Mouse (Mus musculus) kidney, embryonic 14.5 days (tissue): Measurements from ENCODE around the gene Sulf2. TPM values are rescaled to one million over a fixed set of nuclear protein-coding genes. Genes with fewer than 3 reads are reported as not detected.

Experiments
- ATAC-seq: fragments of 200-750 bp; cut with Nextera tagmentation; 2 replicates; pipeline ENCODE4 v1.8.0; 2017; ENCODE audit warnings: moderate number of reproducible peaks, mild to moderate bottlenecking, moderate TSS enrichment, moderate library complexity; ENCODE audit not compliant: low FRiP score, low TSS enrichment
- H3K27ac ChIP-seq: fragments of 300-500 bp; sonication (generic); 2 replicates; pipeline ENCODE4 v1.5.1; 2014; ENCODE audit warnings: low read depth, mild to moderate bottlenecking, low read length, moderate library complexity, mixed read lengths
- H3K27me3 ChIP-seq: fragments of 300-500 bp; sonication (generic); 2 replicates; pipeline ENCODE4 v1.6.1; 2014; ENCODE audit warnings: mild to moderate bottlenecking, low read length; ENCODE audit not compliant: control insufficient read depth, insufficient read depth
- H3K36me3 ChIP-seq: fragments of 300-500 bp; sonication (generic); 2 replicates; pipeline ENCODE4 v1.6.1; 2014; ENCODE audit warnings: low read length, mixed read lengths; ENCODE audit not compliant: control insufficient read depth, insufficient read depth
- H3K4me1 ChIP-seq: fragments of 300-500 bp; sonication (generic); 2 replicates; pipeline ENCODE4 v1.6.1; 2014; ENCODE audit warnings: low read length, mixed read lengths; ENCODE audit not compliant: control insufficient read depth, insufficient read depth
- H3K4me2 ChIP-seq: fragments of 300-500 bp; sonication (generic); replicated peaks from 2 replicates; pipeline ENCODE4 v1.6.1; 2014; ENCODE audit warnings: low read depth, mild to moderate bottlenecking, low read length
- H3K4me3 ChIP-seq: fragments of 300-500 bp; sonication (generic); 2 replicates; pipeline ENCODE4 v1.5.1; 2014; ENCODE audit warnings: mild to moderate bottlenecking, low read length
- H3K9ac ChIP-seq: fragments of 300-500 bp; sonication (generic); 2 replicates; pipeline ENCODE4 v1.6.1; 2014; ENCODE audit warnings: low read depth, mild to moderate bottlenecking, low read length, moderate library complexity
- H3K9me3 ChIP-seq: fragments of 300-500 bp; sonication (generic); 2 replicates; pipeline ENCODE4 v1.6.1; 2016; ENCODE audit warnings: low read length; ENCODE audit not compliant: control insufficient read depth
- WGBS: fragments of 180-500 bp; shearing (Covaris S2); extraction: QIAGEN DNeasy Blood & Tissue Kit; methylation state at CpG from one replicate; pipeline ENCODE4 v1.1.7; 2014; 5-methylcytosine and 5-hydroxymethylcytosine counted together
- polyA plus RNA-seq: library from polyadenylated mRNA; unstranded; fragments of >200 nt; fragmentation: Nextera tagmentation; extraction: Ambion mirVana; gene quantifications from 2 replicates; pipeline ENCODE4 v1.2.1, GENCODE M21; 2014

The Sulf2 gene
- polyA plus RNA-seq, 1 experiment from 2014 or later: 80.4 TPM

DNA sequence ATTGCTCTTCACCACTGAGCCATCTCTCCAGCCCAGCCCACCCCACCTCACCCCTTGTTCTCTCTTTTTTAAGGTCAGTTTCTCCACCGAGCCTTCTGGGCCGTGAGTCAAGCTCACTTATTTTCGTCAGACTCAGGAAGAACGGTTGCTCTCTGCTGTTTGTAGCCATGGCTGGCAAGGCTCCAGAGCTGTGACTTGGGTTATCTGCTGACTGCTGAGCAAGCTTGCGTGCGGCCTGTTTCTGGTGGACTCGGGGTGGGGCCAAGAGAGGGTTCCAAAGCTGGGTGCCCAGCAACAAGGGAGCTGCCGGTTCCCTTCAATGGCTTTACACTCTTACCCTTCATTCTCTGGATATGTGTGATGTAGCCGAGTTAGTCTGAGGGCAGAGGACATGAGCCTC lies 15.0 kb downstream of the Sulf2 start:
- H3K4me3 ChIP-seq: no peak overlapping the region
- H3K9me3 ChIP-seq: no peaks in the 10 kb centered on the region
- H3K9ac ChIP-seq: no peak overlapping the region
- no peak overlapping the region for H3K4me2 ChIP-seq
- no peak overlapping the region for H3K27ac ChIP-seq
- no peak for ATAC-seq
- peaks cover 8% of the 10 kb centered on the region; the same call in 1 of the 2 replicates for H3K36me3 ChIP-seq
- peaks cover 34% of the 10 kb centered on the region for H3K4me1 ChIP-seq
- 81% methylated on average over 9 of the region's 9 CpGs for WGBS
- H3K27me3 ChIP-seq: no peaks in the 10 kb centered on the region

DNA sequence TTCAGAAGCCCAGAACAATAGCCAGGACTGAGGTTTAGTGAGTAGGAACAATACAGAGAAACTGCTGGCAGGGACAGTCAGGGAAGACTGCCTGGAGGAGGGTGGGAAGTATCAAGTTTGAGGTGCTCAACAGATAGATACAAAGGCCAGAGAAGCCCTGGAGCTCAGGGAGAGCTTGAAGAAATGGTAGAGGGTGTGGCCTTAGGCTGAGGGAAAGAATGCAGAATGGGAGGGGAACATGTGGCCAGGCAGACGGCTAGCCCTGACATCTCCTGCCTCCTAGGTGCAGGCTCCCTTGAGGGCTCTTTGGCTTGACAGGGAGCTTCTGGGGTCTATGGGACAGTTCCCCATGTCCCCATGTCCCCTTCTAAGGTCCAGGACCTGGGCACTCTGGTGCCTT lies 17.2 kb downstream of the Sulf2 start:
- H3K27me3 ChIP-seq: no peaks in the 10 kb centered on the region

DNA sequence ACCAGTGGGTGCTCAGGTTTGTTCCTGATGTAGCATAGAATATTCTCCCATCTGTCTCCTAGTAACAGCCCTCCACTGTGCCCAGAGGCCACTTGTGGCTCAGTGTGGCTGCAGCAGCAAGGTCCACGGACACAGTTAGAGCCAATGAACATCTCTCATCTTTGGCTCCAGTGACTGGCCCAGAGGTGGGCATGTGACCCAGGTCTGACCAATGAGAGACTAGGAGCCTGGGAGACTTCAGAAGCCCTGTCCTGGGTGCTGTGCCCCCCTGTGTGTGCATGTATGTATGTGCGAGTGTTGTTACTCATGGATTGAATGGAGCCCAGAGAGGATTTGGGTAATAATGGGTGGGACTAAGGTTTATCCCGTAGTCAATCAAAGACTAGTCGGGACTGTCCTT lies 18.0 kb downstream of the Sulf2 start:
- Histone ChIP-seq H3K4me3 (no peak overlapping the region), H3K9me3 (no peaks in the 10 kb centered on the region), H3K27me3 (no peaks in the 10 kb centered on the region), H3K9ac (no peak overlapping the region), H3K27ac (no peak overlapping the region), H3K4me1 (peaks cover 11% of the 10 kb centered on the region), H3K36me3 (peaks cover 10% of the 10 kb centered on the region; the same call in 1 of the 2 replicates), H3K4me2 (no peak overlapping the region)
- ATAC-seq: no peak
- WGBS: 92% methylated on average over 4 of the region's 4 CpGs

More for the DNA sequence above, 17.2 kb downstream of the Sulf2 start:
- no peaks in the 10 kb centered on the region for H3K9me3 ChIP-seq
- WGBS: 73% methylated on average over 1 of the region's 1 CpGs
- no peak overlapping the region for H3K9ac ChIP-seq
- H3K4me2 ChIP-seq: no peak overlapping the region
- no peak overlapping the region for H3K4me3 ChIP-seq
- peaks cover 19% of the 10 kb centered on the region for H3K4me1 ChIP-seq
- H3K36me3 ChIP-seq: peaks cover 8% of the 10 kb centered on the region; the same call in 1 of the 2 replicates
- no peak overlapping the region for H3K27ac ChIP-seq
- no peak for ATAC-seq

DNA sequence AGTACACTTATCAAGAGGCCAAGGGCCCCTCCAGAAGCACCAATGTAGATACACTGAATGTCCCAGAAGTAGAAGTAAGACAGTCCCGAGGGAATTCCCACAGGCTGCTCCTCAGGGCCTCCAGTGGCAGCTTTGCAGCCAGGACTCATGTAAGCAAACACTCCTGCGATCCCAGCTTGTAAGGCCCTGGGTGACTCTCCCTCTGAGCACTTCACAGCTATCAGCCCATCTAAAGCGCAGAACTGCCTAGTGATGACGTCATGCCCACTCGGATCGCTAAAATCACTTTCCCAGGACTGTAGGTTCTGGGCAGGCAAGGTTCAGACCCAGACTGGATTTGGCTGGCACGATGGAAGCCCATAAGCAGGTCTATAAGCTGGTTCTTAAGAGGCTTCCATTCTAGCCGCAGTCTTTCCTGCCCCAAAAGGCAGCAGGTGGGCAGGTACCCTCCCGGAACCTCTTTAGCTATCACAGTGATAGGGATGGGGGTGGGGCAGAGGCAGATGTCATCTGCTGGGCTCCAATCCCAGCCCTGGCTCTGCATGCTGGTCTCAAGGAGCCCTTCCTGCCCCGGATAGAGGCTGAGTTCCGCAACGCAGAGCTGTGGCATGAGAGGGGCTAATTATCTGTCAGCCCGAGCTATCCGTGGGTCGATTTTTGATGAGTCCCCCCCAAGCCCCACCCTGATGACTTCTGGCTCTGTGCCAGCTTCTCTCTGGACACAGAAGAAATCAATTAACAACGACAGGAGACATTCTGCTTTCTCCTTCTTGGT lies 19.6 kb downstream of the Sulf2 start:
- Histone ChIP-seq H3K4me1 (0 out of 2 replicates have a peak, but pooled peaks cover 8% of the 10 kb centered on the region), H3K4me2 (no peak overlapping the region), H3K9ac (no peak overlapping the region), H3K36me3 (peaks cover 20% of the 10 kb centered on the region), H3K4me3 (no peak overlapping the region), H3K27me3 (no peaks in the 10 kb centered on the region), H3K27ac (no peak overlapping the region), H3K9me3 (no peaks in the 10 kb centered on the region)
- no peak for ATAC-seq
- 53% methylated on average over 16 of the region's 16 CpGs for WGBS

DNA sequence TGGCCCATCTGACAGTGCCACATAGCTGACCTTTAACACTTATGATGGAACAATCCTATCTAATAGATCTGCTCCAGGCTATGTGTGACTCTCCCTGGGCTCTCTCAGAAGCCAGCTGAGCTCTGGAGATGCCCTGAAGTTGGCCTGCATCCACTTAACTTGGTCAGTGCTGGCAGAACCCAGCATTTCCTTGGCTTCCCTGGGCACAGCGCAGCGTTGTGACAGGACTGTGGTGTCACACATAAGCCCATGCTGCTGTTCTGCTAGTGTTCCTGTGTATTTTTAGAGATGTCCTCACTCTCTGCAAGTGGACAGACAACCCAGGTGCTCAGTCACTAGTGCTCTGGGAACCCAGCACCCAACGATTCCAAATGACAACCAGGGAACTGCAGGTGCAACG lies 26.7 kb downstream of the Sulf2 start:
- no peaks in the 10 kb centered on the region for H3K9me3 ChIP-seq
- H3K4me2 ChIP-seq: no peak overlapping the region
- H3K9ac ChIP-seq: no peak overlapping the region
- H3K4me1 ChIP-seq: peaks cover 4% of the 10 kb centered on the region
- WGBS: 98% methylated on average over 4 of the region's 4 CpGs
- H3K27ac ChIP-seq: no peak overlapping the region
- H3K4me3 ChIP-seq: no peak overlapping the region
- no peaks in the 10 kb centered on the region for H3K27me3 ChIP-seq
- H3K36me3 ChIP-seq: peaks cover 20% of the 10 kb centered on the region
- no peak for ATAC-seq

DNA sequence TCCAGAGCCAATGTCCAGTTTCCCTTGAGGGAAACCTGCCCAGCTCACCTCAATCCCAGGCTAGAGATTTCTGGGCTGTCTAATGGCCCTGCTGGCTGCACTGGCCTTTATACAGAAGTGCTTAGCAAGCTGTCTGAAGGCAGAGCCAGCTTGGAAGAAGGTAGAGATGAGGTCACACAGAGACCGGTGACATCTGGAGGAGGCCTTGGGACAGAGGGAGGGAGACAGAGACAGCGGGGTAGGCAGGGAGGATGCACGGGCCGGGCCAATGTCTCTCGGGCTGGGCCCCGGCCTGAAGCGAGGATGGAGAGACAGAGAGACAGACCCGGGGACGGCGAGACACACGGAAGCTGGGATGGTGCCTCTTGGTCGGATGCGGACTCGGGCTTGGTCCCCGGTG lies 27.4 kb downstream of the Sulf2 start:
- no peak for ATAC-seq
- WGBS: 89% methylated on average over 15 of the region's 15 CpGs
- H3K36me3 ChIP-seq: peaks cover 20% of the 10 kb centered on the region

DNA sequence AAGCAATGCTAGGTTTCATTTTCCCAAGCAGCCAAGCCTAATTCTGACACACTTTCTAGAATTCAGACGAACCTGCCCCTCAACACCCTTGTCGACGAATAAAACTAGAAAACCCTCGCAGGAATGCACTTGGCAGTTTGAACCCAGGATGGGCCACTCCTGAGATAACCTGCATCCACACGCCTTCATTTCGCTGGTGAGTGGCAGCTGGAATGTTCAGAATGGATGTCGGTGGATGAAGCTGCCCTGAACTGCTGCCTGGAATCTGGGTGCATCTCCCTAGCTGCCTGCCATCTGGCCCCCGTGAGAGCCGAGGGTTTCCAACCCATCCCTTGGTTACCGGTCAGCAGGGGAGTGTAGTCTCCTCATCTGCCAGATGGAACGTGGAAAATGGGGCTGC lies 29.1 kb downstream of the Sulf2 start:
- Histone ChIP-seq H3K36me3 (peaks cover 12% of the 10 kb centered on the region), H3K4me2 (no peak overlapping the region), H3K27me3 (no peaks in the 10 kb centered on the region), H3K9ac (no peak overlapping the region), H3K9me3 (no peaks in the 10 kb centered on the region), H3K4me1 (peaks cover 4% of the 10 kb centered on the region), H3K4me3 (no peak overlapping the region), H3K27ac (no peak overlapping the region)
- ATAC-seq: no peak
- WGBS: 83% methylated on average over 11 of the region's 11 CpGs

More for the DNA sequence above, 27.4 kb downstream of the Sulf2 start:
- Histone ChIP-seq H3K9ac (no peak overlapping the region), H3K27ac (no peak overlapping the region), H3K9me3 (no peaks in the 10 kb centered on the region), H3K4me1 (peaks cover 4% of the 10 kb centered on the region), H3K4me2 (no peak overlapping the region), H3K27me3 (no peaks in the 10 kb centered on the region), H3K4me3 (no peak overlapping the region)

DNA sequence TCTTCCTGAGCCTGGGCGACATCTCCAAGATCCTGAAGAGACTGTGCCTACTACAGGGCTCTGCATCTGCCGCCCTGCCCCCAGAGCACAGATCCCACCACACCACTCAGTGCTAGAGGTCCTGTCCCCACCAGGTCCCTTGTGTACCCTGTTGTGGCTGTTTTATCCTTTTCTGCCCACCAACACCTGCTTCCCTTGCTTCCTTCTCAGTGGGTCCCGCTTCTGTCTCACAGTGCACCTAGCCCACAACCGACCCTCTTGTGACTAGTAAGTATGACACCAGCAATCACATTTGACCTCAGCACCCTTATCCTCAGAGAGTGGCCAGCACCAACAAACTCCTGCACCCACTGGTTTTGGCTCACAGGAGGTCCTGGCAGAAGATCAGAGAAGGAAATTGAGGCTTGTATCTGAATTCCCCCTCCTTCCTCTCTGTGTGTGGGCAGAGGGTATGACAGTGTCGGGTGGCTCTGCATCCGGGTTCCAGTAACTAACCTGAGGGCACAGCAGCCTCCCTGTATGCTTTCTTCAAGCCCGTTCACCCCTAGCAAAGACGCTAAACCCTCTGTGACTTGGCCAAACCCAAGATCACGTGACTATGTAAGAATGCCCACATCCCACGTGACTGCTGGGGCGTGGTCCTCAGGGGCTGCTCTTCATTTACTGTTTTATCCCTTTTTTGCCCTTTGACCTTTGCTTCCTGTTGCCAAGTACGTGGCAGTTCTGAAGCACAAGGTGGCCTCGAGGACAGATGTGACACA lies 29.8 kb downstream of the Sulf2 start:
- H3K4me2 ChIP-seq: no peak overlapping the region
- no peaks in the 10 kb centered on the region for H3K27me3 ChIP-seq
- H3K4me3 ChIP-seq: no peak overlapping the region
- ATAC-seq: no peak
- WGBS: 51% methylated on average over 13 of the region's 13 CpGs
- no peak overlapping the region for H3K9ac ChIP-seq
- no peaks in the 10 kb centered on the region for H3K9me3 ChIP-seq
- H3K4me1 ChIP-seq: peaks cover 4% of the 10 kb centered on the region
- peaks cover 6% of the 10 kb centered on the region for H3K36me3 ChIP-seq
- H3K27ac ChIP-seq: no peak overlapping the region

DNA sequence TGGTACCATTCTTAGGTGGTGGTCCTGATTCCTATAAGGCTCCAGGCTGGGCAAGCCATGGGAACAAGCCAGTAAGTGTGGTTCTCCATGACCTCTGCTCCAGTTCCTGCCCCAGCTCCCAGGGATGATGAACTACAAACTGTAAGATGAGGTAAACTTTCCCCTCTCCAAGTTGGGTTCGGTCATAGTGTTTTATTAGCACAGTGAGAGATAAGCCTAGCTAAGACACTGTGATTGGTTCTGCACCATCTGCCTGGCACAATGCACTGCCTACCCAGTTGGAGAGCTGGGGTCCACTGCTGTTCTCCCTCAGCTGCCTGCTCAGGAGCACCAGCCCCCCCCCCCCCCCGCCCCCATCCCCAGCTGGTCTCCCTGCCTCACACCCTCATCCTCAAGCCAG lies 30.4 kb downstream of the Sulf2 start:
- 75% methylated on average over 1 of the region's 2 CpGs for WGBS
- Histone ChIP-seq H3K9ac (no peak overlapping the region), H3K4me2 (no peak overlapping the region), H3K27ac (no peak overlapping the region), H3K9me3 (no peaks in the 10 kb centered on the region), H3K27me3 (no peaks in the 10 kb centered on the region), H3K4me1 (peaks cover 4% of the 10 kb centered on the region), H3K4me3 (no peak overlapping the region), H3K36me3 (peaks cover 4% of the 10 kb centered on the region; the same call in 1 of the 2 replicates)
- no peak for ATAC-seq
